Mouse (Mus musculus): ENCODE results near the gene Klhl42.

Gene Klhl42

DNA sequence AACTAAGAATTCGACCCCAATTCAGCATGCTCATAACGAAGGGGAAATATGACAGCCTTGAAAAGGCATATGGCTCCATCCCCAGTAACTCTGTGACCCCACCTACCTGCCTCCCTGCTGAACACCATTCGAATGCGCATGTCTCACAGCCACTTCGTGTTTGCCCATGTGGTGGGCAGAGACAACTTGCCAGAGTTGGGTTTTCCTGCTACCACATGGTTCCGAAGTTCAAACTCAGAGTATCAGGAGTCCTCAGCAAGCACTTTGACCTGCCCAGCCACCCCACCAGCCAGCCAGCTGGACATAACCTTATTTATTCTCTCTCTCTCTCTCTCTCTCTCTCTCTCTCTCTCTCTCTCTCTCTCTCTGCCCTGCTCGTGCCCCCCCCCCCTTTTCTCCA, 3.4 kb upstream of the Klhl42 start:
- DNase-seq (ENCODE audit: low spot score), result no peak

GRCm38 (mm10) chr6:147088517-147088916, 2.7 kb upstream of the Klhl42 start:
- DNase-seq (ENCODE audit: low spot score), result no peak

DNA sequence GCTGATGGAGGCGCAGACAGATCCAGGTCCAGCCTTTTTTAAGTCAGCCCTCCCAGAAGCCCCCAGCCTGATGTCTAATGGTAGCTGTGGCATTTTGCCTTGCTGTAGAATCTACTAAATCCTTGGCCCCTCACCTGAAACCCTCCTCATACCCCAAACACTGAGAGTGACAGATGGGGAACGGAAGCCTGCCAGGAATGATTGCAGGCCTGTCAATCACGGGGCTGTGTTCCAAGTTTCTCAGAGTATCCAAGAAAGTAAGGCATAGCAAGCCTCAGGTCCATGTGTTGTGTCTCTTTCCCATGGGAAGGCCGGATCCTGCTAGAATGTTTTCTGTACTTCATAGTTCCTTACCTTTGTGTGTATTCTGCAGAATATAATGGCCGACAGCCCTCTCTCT, 988 bp upstream of the Klhl42 start:
- DNase-seq (ENCODE audit: low spot score), result no peak

GRCm38 (mm10) chr6:147092136-147092535, 957 bp downstream of the Klhl42 start:
- no peak for DNase-seq (ENCODE audit: low spot score)

- DNase-seq (ENCODE audit: low spot score), result no peak
These were observed 3.6 kb downstream of the Klhl42 start for GRCm38 (mm10) chr6:147094771-147095170.

GRCm38 (mm10) chr6:147096109-147096508, 4.9 kb downstream of the Klhl42 start:
- DNase-seq (ENCODE audit: low spot score), result no peak

GRCm38 (mm10) chr6:147096934-147097333, 5.8 kb downstream of the Klhl42 start:
- no peak for DNase-seq (ENCODE audit: low spot score)

- DNase-seq (ENCODE audit: low spot score), result no peak
These were observed 6.3 kb downstream of the Klhl42 start for GRCm38 (mm10) chr6:147097346-147097929.

- DNase-seq (ENCODE audit: low spot score), result no peak
These were observed 8.5 kb downstream of the Klhl42 start for GRCm38 (mm10) chr6:147099458-147100277.

GRCm38 (mm10) chr6:147102293-147102692, 11.1 kb downstream of the Klhl42 start:
- no peak for DNase-seq (ENCODE audit: low spot score)

DNA sequence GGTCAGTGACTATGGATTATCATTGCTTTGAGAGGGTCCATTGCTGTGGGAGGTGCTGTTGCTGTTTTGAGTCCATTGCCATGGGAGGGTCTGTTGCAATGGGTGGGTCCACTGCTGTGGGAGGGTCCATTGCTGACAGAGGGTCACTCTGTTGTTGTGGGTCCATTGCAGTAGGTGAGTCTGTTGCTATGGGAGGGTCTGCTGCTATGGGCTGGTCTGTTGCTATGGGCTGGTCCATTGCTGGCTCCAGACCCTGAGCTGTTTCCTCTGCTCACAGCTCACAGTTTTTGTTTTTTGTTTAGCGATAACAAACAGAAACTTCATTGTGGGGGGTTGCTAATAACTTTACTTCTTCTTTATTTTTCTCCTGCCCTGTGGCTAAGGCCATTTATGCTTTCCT, 14.3 kb downstream of the Klhl42 start:
- DNase-seq (ENCODE audit: low spot score), result no peak

DNA sequence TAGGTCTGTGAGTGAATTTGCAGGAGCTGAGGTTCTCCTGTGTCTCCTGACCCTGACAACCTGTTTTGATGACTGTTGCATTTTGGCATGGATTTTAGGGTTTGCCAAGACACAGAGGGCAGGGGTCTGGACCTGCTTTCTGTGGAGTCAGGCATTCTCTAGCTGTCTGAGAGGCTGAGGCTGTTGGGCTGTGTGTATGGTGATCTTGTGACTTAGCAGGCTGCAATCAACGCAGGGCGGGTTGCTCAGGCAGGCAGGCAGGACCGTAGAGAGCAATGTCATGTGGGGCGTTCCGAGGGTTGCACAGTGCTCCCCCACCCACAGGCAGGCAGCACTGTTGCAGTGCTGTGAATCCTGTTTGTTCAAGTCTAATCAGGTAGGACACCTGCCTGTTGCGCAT, 15.5 kb downstream of the Klhl42 start:
- DNase-seq (ENCODE audit: low spot score), result no peak

- DNase-seq (ENCODE audit: low spot score), result no peak
These were observed 18.1 kb downstream of the Klhl42 start for GRCm38 (mm10) chr6:147109283-147109682.

DNA sequence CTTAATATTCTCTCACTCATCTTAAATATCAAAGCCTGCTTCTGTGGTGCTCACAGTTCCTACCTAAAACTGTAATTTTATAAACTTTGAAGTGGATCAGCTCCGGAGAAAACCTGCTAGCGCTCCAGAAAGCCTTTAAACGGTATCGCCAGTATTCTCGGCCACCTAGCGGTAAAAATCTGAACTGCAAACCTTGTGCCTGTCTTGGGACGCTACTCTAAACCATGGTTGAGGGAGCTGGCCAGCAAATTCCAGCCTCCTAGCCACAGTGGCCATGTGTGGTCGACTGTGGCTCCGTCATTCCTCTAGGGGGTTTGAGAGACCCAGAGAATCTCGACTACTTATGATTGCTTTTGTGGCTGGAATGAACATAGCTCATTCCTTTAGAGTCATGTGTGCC, 25.4 kb downstream of the Klhl42 start:
- peak; percentile 36 for DNase-seq (ENCODE audit: low spot score)

DNA sequence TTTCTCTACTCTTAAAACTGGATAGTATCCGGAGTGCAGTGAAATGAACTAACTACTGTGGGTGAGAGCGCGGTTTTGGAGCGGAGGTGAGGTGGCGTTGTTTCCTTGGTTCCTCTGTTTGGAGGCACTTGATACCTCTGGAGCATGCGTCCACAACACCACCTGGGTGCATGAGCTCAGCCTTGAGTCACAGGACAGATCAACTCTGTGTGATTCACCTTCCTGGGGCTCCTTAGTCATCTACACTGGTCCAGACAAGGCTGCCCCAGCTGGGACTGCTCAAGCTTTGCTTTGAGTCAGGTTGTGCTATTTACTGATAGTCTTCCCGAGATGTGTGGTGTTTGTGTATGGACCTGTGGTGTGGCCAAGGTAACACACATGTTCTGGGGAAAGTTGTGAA, 26.6 kb downstream of the Klhl42 start:
- no peak for DNase-seq (ENCODE audit: low spot score)

DNA sequence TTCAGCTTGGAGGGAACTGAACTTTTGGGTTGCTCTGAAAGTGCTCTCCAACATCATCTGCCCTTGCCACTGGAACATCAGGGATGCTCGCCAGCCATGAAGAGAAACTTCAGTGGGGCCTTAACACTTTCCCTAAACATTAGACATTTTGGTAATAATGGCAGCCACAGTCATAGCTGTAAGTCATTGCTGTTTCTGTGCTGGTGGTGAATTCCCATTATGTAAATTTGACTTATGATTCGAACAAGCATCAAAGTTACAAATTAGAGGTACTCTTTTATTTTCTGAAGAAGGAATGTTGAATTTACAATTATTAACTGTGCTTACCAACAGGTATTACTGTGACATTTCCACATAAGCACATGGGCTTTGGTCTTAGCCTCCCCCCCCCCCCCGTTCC, 27.0 kb downstream of the Klhl42 start:
- no peak for DNase-seq (ENCODE audit: low spot score)

DNA sequence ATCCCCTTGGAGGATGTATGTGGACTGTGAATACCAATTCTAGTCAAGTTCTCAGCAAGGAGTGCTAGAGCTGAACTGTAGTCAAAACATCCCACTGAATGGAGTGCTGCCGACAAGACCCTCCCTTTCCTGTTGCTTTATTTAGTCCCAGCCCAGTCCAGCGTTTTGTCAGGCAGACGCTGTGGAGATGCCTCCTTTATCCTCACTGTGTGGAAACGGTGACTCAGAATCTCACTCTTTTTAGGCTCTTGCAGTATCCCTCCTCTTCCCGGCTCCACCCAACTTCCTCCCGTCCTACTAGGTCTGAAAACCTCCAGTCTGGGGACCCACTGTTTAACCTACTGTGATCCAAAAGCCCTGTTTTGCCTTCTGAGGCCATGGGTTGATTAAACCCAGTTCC, 30.1 kb downstream of the Klhl42 start:
- DNase-seq (ENCODE audit: low spot score), result no peak

DNA sequence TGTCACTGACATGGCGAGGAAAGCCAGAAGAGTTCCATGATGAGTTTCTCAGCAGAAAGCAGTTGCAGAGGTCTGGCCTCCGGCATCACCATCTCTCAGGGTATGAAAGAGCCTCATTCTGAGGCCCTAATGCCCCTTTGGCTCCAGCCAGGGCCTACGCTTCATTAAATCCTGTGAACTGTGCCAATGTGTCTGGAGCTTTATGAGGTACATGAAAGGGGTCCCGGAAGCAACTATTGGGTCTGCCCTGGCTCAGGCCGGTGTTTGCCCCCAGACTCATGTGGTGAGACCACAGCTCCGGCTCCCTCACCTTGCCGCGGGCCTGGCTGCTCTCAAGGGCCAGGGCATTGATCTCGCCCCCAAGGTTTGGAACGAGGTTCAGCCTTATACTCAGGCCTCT, 36.1 kb downstream of the Klhl42 start:
- no peak for DNase-seq (ENCODE audit: low spot score)

- DNase-seq (ENCODE audit: low spot score), result no peak
These were observed 47.1 kb downstream of the Klhl42 start for GRCm38 (mm10) chr6:147138260-147138659.

- no peak for DNase-seq (ENCODE audit: low spot score)
These were observed 49.5 kb downstream of the Klhl42 start for GRCm38 (mm10) chr6:147140600-147141154.

DNA sequence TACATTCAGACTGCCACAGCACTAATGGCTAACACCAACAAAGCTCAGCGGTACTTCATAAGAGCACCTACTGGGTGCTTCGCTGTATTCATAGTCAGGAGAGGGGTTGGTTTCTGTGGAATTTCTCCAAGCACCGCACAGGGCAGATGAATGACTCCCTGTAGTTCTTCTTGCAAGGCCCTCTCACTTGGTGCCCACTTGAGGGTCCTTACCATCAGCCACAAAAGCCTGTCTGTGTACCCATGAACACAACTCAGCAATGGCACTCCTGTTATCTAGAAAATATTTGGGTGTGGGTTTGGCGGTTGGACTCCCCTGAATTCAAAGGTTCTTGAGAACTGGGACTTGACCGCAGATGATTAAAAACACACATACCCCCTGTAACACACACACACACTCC, 53.5 kb downstream of the Klhl42 start:
- no peak for DNase-seq (ENCODE audit: low spot score)

- DNase-seq (ENCODE audit: low spot score), result no peak
These were observed 54.1 kb downstream of the Klhl42 start for GRCm38 (mm10) chr6:147145277-147145676.

GRCm38 (mm10) chr6:147145753-147146152, 54.6 kb downstream of the Klhl42 start:
- DNase-seq (ENCODE audit: low spot score), result no peak

GRCm38 (mm10) chr6:147151069-147151468, 59.9 kb downstream of the Klhl42 start:
- DNase-seq (ENCODE audit: low spot score), result no peak
